Mouse (Mus musculus) CH12.LX (cell line): ENCODE measurements around the gene Ctbp1.

Source experiments
- CTCF ChIP-seq, 2 experiments: IDR thresholded peaks in 1 of 2; conservative IDR thresholded peaks in 1 of 2; 2 replicates each; pipeline ENCODE4 v1.5.1; 2011 to 2012; ENCODE audit warnings: low read depth in 2 of 2, low read length in 2 of 2, improper control_type of control experiment in 1 of 2, inconsistent platforms in 1 of 2, mild to moderate bottlenecking in 1 of 2, moderate library complexity in 1 of 2
- GABPA ChIP-seq: IDR thresholded peaks from 2 replicates; pipeline ENCODE4 v1.6.1; 2012; ENCODE audit warnings: low read depth, low read length, improper control_type of control experiment, inconsistent platforms; ENCODE audit not compliant: insufficient replicate concordance
- KAT2A ChIP-seq: IDR thresholded peaks from 2 replicates; pipeline ENCODE4 v1.6.1; 2012; ENCODE audit warnings: low read length, improper control_type of control experiment, inconsistent platforms; ENCODE audit not compliant: insufficient replicate concordance
- POLR2A ChIP-seq: IDR thresholded peaks from 2 replicates; pipeline ENCODE4 v1.6.1; 2011; ENCODE audit warnings: low read depth, mild to moderate bottlenecking, improper control_type of control experiment, low read length
- SMC3 ChIP-seq: IDR thresholded peaks from 2 replicates; pipeline ENCODE4 v1.6.1; 2011; ENCODE audit warnings: low read depth, low read length, improper control_type of control experiment
- TBP ChIP-seq: conservative IDR thresholded peaks from 2 replicates; pipeline ENCODE4 v1.6.1; 2011; ENCODE audit warnings: low read depth, low read length, improper control_type of control experiment
- TCF12 ChIP-seq: IDR thresholded peaks from 2 replicates; pipeline ENCODE4 v1.6.1; 2014; ENCODE audit warnings: low read depth, mild to moderate bottlenecking, inconsistent platforms, low read length, improper control_type of control experiment

DNA sequence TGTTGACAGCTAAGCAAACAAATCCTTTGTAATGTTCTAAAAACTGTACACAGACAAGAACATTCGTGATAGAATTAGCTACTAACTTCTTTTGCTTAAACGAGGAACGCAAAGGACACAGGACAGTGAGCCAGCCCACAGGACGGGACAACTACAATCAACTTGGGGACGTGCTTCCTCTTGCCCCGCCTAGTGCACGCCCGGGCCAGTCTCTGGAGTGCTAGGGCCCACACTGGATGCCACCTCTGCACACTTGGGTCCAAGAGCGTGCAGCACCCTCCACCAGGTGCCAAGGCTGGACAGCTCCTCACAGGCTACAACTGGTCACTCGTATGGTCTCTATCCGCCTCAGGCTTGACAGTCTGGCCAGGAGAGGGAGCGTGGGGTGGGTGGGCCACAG, 26.6 kb downstream of the Ctbp1 start:
- TF ChIP-seq GABPA (no peak), KAT2A (no peak), CTCF (conservative IDR thresholded peaks at IDR 0.05 in 1 of 2, IDR thresholded peaks at IDR 0.05 in 1 of 2; ENCODE audit: low read depth in 2 of 2, low read length in 2 of 2) (no peak), TCF12 (no peak), TBP (no peak), POLR2A (no peak), SMC3 (no peak)
